Mouse (Mus musculus): ENCODE data around the gene Nr2f1. TPM values are rescaled to one million over a fixed set of nuclear protein-coding genes. Genes with fewer than 3 reads are reported as not detected.

Nr2f1 gene
- polyA plus RNA-seq, 1 experiment from 2014 or later: 64.9 TPM

DNA sequence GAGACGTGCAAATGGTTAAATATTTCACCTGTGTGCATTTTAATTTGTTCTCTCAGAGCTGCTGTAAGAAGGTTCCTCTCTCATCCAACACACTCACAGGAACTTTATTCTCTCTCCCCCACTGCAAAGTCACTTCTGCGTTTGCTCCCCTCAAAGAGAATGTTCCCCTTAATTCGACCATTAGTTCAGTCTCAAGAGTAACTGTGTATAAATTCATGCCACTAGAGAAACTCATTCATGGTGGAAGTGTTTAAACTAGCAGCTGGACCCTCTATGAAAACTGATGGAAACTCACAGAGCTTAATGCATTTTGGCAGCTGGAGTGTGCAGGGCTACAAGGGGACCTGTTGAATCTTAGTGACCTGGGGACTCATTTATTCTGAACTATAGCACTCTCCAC is 26.7 kb downstream of the Nr2f1 start:
- H3K36me3 ChIP-seq (replicated peaks): no peaks in the 10 kb centered on the region
- peak overlapping the region; percentile 89; the same call in 1 of the 2 replicates for H3K27ac ChIP-seq
- peak overlapping the region; percentile 42; the same call in 1 of the 2 replicates for H3K4me3 ChIP-seq
- H3K4me1 ChIP-seq: peaks cover 50% of the 10 kb centered on the region
- no peak for DNase-seq (ENCODE audit: extremely low spot score, low spot score)
- WGBS: 0% methylated on average over 3 of the region's 3 CpGs
- H3K27me3 ChIP-seq (ENCODE audit: poor library complexity, severe bottlenecking): peaks cover 100% of the 10 kb centered on the region
- no peaks in the 10 kb centered on the region for H3K9me3 ChIP-seq

GRCm38 (mm10) chr13:78171984-78172636 is 27.4 kb downstream of the Nr2f1 start:
- H3K4me3 ChIP-seq: peak overlapping the region; percentile 42
- no peaks in the 10 kb centered on the region for H3K9me3 ChIP-seq
- peak overlapping the region; percentile 89 for H3K27ac ChIP-seq
- no peaks in the 10 kb centered on the region for H3K36me3 ChIP-seq (replicated peaks)
- peaks cover 57% of the 10 kb centered on the region for H3K4me1 ChIP-seq
- DNase-seq (ENCODE audit: extremely low spot score, low spot score): peak; percentile 35
- WGBS: 1% methylated on average over 17 of the region's 17 CpGs
- H3K27me3 ChIP-seq (ENCODE audit: poor library complexity, severe bottlenecking): peaks cover 100% of the 10 kb centered on the region

- Histone ChIP-seq H3K4me3 (peak overlapping the region; percentile 42), H3K4me1 (peaks cover 58% of the 10 kb centered on the region), H3K9me3 (no peaks in the 10 kb centered on the region), H3K36me3 (replicated peaks) (no peaks in the 10 kb centered on the region), H3K27me3 (ENCODE audit: poor library complexity, severe bottlenecking) (peaks cover 100% of the 10 kb centered on the region), H3K27ac (peak overlapping the region; percentile 89)
- peak; percentile 45 for DNase-seq (ENCODE audit: extremely low spot score, low spot score)
- WGBS: under 1% methylated on average over 15 of the region's 15 CpGs
Observed at GRCm38 (mm10) chr13:78171320-78171719, 28.2 kb downstream of the Nr2f1 start.

DNA sequence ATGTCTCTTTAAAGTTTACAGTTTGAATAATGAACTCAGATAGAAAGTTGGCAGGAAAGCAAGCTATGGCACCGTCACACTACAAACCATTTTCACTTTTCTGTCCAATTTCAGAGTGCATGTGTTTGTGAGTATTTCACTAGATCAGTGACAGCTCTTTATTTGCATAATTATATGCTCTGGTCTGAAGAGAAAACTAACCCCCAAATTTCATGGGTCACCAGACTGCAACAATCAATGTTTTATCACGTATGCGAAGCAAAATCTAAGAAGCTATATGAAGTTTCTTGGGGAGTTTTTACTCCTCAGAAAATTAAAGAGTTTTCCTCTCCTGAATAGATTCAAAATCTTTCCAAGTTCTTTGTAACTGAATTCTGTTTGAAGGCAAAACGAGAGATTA is 31.4 kb downstream of the Nr2f1 start:
- H3K27ac ChIP-seq: peak overlapping the region; percentile 95; the same call in 1 of the 2 replicates
- H3K4me3 ChIP-seq: peak overlapping the region; percentile 5; the same call in 1 of the 2 replicates
- no peak for DNase-seq (ENCODE audit: extremely low spot score, low spot score)
- no peaks in the 10 kb centered on the region for H3K9me3 ChIP-seq
- peaks cover 95% of the 10 kb centered on the region for H3K27me3 ChIP-seq (ENCODE audit: poor library complexity, severe bottlenecking)
- H3K4me1 ChIP-seq: peaks cover 65% of the 10 kb centered on the region
- 12% methylated on average over 4 of the region's 4 CpGs for WGBS
- no peaks in the 10 kb centered on the region for H3K36me3 ChIP-seq (replicated peaks)

- H3K36me3 ChIP-seq (replicated peaks): no peaks in the 10 kb centered on the region
- H3K4me1 ChIP-seq: peaks cover 80% of the 10 kb centered on the region
- peak overlapping the region; percentile 75 for H3K4me3 ChIP-seq
- no peak for DNase-seq (ENCODE audit: extremely low spot score, low spot score)
- H3K27me3 ChIP-seq (ENCODE audit: poor library complexity, severe bottlenecking): peaks cover 95% of the 10 kb centered on the region
- H3K9me3 ChIP-seq: no peaks in the 10 kb centered on the region
- peak overlapping the region; percentile 95 for H3K27ac ChIP-seq
Observed at GRCm38 (mm10) chr13:78164941-78165340, 34.6 kb downstream of the Nr2f1 start.

DNA sequence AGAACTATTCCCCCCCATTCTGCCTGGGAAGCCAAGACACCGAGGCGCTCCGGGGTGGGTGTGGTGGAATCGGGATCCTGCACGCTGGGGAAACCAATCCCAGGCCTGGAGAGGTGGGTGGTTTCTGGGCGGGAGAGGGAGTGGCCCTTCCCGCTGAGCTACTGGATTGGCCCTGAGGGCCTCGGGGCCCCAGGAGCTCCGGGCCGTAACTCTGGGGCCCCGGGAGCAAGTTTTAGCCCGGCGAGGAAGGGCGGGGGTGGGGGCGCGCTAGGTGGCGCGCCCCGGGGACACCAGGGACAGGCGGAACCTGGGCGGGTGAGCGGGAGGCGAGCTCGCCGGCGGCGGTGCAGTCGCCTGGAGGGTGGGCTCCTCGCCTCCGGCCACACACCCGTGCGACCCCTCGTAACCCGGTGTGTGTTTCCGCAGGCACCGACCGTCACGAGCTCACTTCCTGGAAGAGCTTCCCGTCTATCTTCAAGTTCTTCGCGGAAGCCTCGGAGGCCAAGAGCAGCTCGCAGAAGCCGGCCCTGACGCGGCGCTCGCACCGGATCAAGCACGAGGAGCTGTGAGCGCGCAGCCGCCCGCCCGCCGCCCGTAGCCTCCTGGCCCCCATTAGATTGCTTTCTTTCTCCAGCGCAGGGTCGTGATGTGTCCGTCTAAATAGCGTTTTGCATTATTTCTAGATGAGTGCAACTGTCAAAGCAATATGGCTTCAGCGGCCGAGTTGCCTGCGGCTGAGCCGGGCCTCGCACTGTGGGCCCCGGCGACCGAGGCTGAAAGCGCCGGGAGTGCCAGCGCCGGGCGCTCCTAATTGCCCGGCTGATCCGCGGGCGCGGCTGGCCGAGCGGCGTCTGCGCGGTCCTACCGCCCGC is 36.2 kb downstream of the Nr2f1 start:
- H3K4me3 ChIP-seq: peak overlapping the region; percentile 75
- under 1% methylated on average over 86 of the region's 86 CpGs for WGBS
- H3K27ac ChIP-seq: peak overlapping the region; percentile 95
- DNase-seq (ENCODE audit: extremely low spot score, low spot score): peak; percentile 86
- no peaks in the 10 kb centered on the region for H3K9me3 ChIP-seq
- H3K36me3 ChIP-seq (replicated peaks): no peaks in the 10 kb centered on the region
- peaks cover 80% of the 10 kb centered on the region for H3K27me3 ChIP-seq (ENCODE audit: poor library complexity, severe bottlenecking)
- peaks cover 67% of the 10 kb centered on the region for H3K4me1 ChIP-seq

GRCm38 (mm10) chr13:78162149-78162548 is 37.4 kb downstream of the Nr2f1 start:
- Histone ChIP-seq H3K4me1 (peaks cover 56% of the 10 kb centered on the region), H3K9me3 (no peaks in the 10 kb centered on the region), H3K36me3 (replicated peaks) (no peaks in the 10 kb centered on the region), H3K27ac (peak overlapping the region; percentile 95; the same call in 1 of the 2 replicates), H3K27me3 (ENCODE audit: poor library complexity, severe bottlenecking) (peaks cover 68% of the 10 kb centered on the region), H3K4me3 (no peak overlapping the region)
- WGBS: 50% methylated on average over 2 of the region's 2 CpGs
- DNase-seq (ENCODE audit: extremely low spot score, low spot score): no peak

GRCm38 (mm10) chr13:78157465-78157864 is 42.1 kb downstream of the Nr2f1 start:
- no peak overlapping the region for H3K4me3 ChIP-seq
- 89% methylated on average over 5 of the region's 5 CpGs for WGBS
- no peaks in the 10 kb centered on the region for H3K36me3 ChIP-seq (replicated peaks)
- H3K4me1 ChIP-seq: peaks cover 27% of the 10 kb centered on the region
- DNase-seq (ENCODE audit: extremely low spot score, low spot score): no peak
- H3K27ac ChIP-seq: no peak overlapping the region
- peaks cover 26% of the 10 kb centered on the region for H3K27me3 ChIP-seq (ENCODE audit: poor library complexity, severe bottlenecking)
- H3K9me3 ChIP-seq: no peaks in the 10 kb centered on the region

Other genes with a start within 250 kb of the Nr2f1 start
- gene Pou5f2, start 174.9 kb downstream of the Nr2f1 start, polyA plus RNA-seq (2016; fragmentation: Nextera tagmentation; extraction: Ambion mirVana): 1.2 and 1.6 TPM in 2 replicates

All from forebrain, embryonic 10.5 days (tissue).